Mouse (Mus musculus) CD4-positive, CD25-positive, alpha-beta regulatory T cell, adult 4 months (primary cell): ENCODE data around the gene Dysf. TPM values are rescaled to one million over a fixed set of nuclear protein-coding genes. Genes with fewer than 3 reads are reported as not detected.

Source experiments
- ATAC-seq: one replicate; pipeline ENCODE4 v1.8.0; 2017
- polyA plus RNA-seq, 2 experiments: library from polyadenylated mRNA; unstranded; fragments of 100-300 nt; shearing (Covaris generic); gene quantifications; one replicate each; pipeline ENCODE4 v1.2.1; 2017

Dysf gene
- polyA plus RNA-seq, 2 experiments from 2014 or later: not detected

DNA sequence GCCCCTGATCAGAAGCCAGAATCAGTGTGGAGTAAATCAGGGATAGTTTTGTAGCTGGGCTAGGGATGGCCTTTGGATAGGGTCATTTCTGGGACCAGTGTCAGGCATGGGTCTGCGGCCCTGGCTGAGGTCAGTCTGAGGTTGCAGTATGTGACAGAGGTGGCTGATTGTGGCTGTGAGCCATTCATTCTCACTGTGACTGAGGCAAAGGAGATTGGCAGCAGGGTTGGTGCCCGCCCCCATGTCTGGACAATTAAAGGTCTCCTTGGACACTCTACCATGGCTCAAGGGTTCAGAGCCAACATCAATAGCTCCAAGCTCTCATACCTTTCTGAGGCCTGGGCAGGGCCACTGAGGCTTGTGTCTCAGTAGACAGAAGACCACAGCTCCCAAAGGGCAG, 227.0 kb downstream of the Dysf start:
- ATAC-seq: no peak

DNA sequence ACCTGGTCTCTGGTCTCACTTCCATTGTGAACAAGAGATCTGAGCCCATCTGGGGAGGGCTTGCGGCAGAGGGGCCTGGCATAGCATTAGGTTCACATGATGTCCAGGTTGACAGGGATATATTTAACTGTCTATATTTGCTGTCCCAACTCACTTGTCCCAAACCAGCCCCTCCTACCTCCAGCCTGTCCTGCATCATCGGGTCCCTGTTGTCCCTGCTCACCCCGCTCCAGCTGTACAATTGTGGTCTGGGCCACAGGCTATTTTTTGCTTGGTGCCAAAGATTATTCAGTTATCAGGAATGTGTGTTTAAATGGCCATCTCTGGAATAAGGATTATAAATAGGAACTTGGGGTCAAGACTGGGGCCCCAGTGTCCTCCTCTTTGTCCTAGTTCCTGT, 235.0 kb downstream of the Dysf start:
- ATAC-seq: no peak

DNA sequence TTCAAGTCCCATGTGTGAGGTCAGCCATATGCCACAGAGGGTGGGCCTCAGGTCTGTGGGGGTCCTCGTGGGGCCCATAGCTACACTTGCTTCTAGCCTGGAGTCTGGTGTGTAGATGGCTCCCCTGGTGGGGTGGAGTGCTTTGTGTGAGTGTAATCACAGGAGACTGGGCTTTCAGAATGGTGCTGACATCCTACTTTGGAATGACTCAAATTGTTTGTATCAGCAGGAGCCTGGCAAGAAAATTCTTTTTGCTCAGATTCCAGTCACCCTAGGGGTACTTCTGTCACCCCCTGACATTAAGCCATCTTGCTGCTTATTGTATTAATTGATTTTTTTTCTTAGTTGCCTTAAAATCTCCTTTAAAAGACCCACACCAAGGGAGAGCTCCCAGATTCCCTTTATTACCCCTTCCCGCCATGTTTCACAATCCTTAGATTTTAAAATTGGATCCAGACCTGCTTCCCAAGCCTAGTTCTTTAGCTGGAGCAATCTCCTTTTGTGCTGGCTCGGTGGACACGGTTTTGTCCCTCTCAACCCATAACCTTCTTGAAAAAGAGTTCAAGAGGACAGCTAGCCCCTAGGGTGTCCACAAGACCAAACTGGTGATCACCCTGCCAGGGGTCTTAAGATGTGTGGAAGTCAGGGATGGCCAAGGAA, 237.8 kb downstream of the Dysf start:
- no peak for ATAC-seq

DNA sequence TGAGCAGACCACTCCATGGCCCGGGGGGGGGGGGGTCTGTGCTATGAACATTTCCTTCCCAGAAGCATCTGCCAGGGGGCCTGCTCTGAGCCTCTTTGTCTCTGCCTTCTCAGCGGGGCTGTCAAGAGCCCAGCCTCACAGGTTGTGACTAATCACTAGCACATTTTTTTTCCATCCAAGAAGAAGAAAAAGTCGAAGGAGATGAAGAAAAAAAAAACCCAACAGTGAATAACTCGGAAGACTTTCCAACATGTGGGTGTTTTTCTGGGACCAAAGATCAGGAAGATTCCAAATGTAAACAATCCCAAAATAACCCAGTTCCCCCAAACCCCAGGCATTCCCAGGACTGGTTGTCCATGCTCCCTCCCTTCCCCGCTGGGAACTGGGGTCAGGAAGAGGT, 238.6 kb downstream of the Dysf start:
- ATAC-seq: no peak

Other genes starting within 250 kb of the Dysf start
- not detected for gene Ankrd53, start 245.9 kb upstream of the Dysf start, polyA plus RNA-seq
- gene Tex261, start 232.8 kb upstream of the Dysf start, polyA plus RNA-seq: 10 to 100 TPM; 78.1 to 88.1 TPM
- 10 to 100 TPM; 31.0 to 32.7 TPM for gene Nagk, start 213.6 kb upstream of the Dysf start, polyA plus RNA-seq
- gene Paip2b, start 176.8 kb upstream of the Dysf start, polyA plus RNA-seq: 10 to 100 TPM; 18.5 to 36.3 TPM
- gene Zfp638, start 141.5 kb upstream of the Dysf start, polyA plus RNA-seq: 100 to 1,000 TPM; 143 to 164 TPM